Mouse (Mus musculus) midbrain, postnatal 0 days (tissue): ENCODE data around the gene Pnmt. TPM values are rescaled to one million over a fixed set of nuclear protein-coding genes. Genes with fewer than 3 reads are reported as not detected.

Experiments
- ATAC-seq: fragments of 200-750 bp; cut with Nextera tagmentation; 2 replicates; pipeline ENCODE4 v1.8.0; 2017; ENCODE audit warnings: moderate number of reproducible peaks, mild to moderate bottlenecking, moderate TSS enrichment, moderate library complexity; ENCODE audit not compliant: low FRiP score
- DNase-seq: peaks from one replicate; pipeline ENCODE4 v3.0.0-alpha.2; 2015; ENCODE audit warnings: low spot score
- H3K27ac ChIP-seq: fragments of 300-500 bp; sonication (generic); 2 replicates; pipeline ENCODE4 v1.5.1; 2014; ENCODE audit warnings: low read depth, mild to moderate bottlenecking, low read length, mixed read lengths
- H3K27me3 ChIP-seq: fragments of 300-500 bp; sonication (generic); 2 replicates; pipeline ENCODE4 v1.6.1; 2014; ENCODE audit warnings: low read length, control low read depth, mixed read lengths; ENCODE audit not compliant: insufficient read depth
- H3K36me3 ChIP-seq: fragments of 300-500 bp; sonication (generic); 2 replicates; pipeline ENCODE4 v1.6.1; 2014; ENCODE audit warnings: low read length, control low read depth, mixed read lengths; ENCODE audit not compliant: insufficient read depth
- H3K4me1 ChIP-seq: fragments of 300-500 bp; sonication (generic); 2 replicates; pipeline ENCODE4 v1.6.1; 2014; ENCODE audit warnings: mild to moderate bottlenecking, control low read depth, antibody characterized with exemption, low read length, mixed read lengths; ENCODE audit not compliant: insufficient read depth
- H3K4me2 ChIP-seq: fragments of 300-500 bp; sonication (generic); 2 replicates; pipeline ENCODE4 v1.6.1; 2014; ENCODE audit warnings: low read depth, mild to moderate bottlenecking, low read length, mixed read lengths; ENCODE audit not compliant: poor library complexity, severe bottlenecking
- H3K4me3 ChIP-seq: fragments of 300-500 bp; sonication (generic); 2 replicates; pipeline ENCODE4 v1.5.1; 2014; ENCODE audit warnings: low read depth, mild to moderate bottlenecking, low read length, moderate library complexity
- H3K9ac ChIP-seq: fragments of 300-500 bp; sonication (generic); replicated peaks from 2 replicates; pipeline ENCODE4 v1.6.1; 2014; ENCODE audit warnings: mild to moderate bottlenecking, low read length, moderate library complexity, mixed read lengths; ENCODE audit not compliant: poor library complexity, severe bottlenecking
- H3K9me3 ChIP-seq: fragments of 300-500 bp; sonication (generic); 2 replicates; pipeline ENCODE4 v1.6.1; 2016; ENCODE audit warnings: low read length, control low read depth
- CTCF ChIP-seq: IDR thresholded peaks from 2 replicates; pipeline ENCODE4 v1.5.1; 2016; ENCODE audit warnings: antibody characterized with exemption, mild to moderate bottlenecking
- WGBS: fragments of 180-500 bp; shearing (Covaris S2); extraction: QIAGEN DNeasy Blood & Tissue Kit; methylation state at CpG from one replicate; pipeline ENCODE4 v1.1.7; 2014; 5-methylcytosine and 5-hydroxymethylcytosine counted together
- polyA plus RNA-seq: library from polyadenylated mRNA; unstranded; fragments of >200 nt; fragmentation: Nextera tagmentation; extraction: Ambion mirVana; gene quantifications from 2 replicates; pipeline ENCODE4 v1.2.1, GENCODE M21; 2015
- total RNA-seq: library from RNA; depleted of rRNA; stranded (reverse); fragments of >200 nt; gene quantifications from 2 replicates; pipeline ENCODE4 v1.2.3, GENCODE M21; 2014

The Pnmt gene
- total and polyA plus RNA-seq, 2 experiments from 2014 or later = 3.4 to 4.3 TPM

- ATAC-seq (no peak), DNase-seq (no peak)
- 0 out of 2 replicates have a peak, but pooled peaks cover 5% of the 10 kb centered on the region for H3K4me1 ChIP-seq
- H3K27me3 ChIP-seq = 0 out of 2 replicates have a peak, but pooled peaks cover 5% of the 10 kb centered on the region
- no peak for TF ChIP-seq CTCF
- no peaks in the 10 kb centered on the region for H3K36me3 ChIP-seq
- no peak overlapping the region for H3K4me3 ChIP-seq
- H3K27ac ChIP-seq = no peak overlapping the region
- no peak overlapping the region for H3K9ac ChIP-seq
- no peak overlapping the region for H3K4me2 ChIP-seq
- H3K9me3 ChIP-seq = no peaks in the 10 kb centered on the region
- WGBS = 47% methylated on average over 4 of the region's 4 CpGs
Observed at GRCm38 (mm10) chr11:98395041-98395440, 8.8 kb downstream of the Pnmt start.

GRCm38 (mm10) chr11:98397946-98398345 lies 11.7 kb downstream of the Pnmt start:
- H3K27me3 ChIP-seq = no peaks in the 10 kb centered on the region
- WGBS = 91% methylated on average over 7 of the region's 7 CpGs

DNA sequence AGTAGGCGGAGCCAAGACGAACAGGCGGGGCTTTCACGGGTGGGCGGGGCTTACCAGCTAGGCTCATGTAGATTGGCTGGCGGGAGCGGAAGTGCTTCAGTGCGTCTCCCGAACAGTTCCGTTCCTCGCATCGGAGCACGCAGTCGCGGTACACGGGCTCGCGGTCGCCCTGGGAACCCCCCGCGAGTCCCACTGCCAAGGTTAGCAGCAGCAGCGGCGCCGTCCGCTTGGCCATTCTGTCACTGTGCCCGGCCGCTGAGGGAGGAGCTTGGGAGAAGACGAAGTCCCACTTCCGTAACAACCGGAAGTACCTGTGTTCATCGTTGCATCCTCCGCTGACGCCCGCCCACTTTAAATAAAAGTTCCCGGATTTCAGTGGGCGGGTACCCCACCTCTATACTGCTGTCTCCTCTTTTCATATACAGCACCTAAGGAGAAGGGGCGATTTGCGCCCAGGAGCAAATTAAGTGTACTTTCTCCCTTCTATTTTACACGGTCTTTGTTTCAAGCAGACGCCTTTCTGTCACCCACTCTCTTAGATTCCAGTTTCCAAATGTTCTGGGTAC lies 14.0 kb downstream of the Pnmt start, which contains the start of gene Pgap3:
Gene Pgap3 (minus strand): TSS at position 330 of the 566 bp plus-strand sequence.
- DNase-seq (peak; percentile 95), ATAC-seq (peak; percentile 92)
- H3K4me2 ChIP-seq = peak within 1 kb of the TSS; percentile 62
- peak within 1 kb of the TSS; percentile 74 for H3K9ac ChIP-seq
- no peaks in the 10 kb centered on the region for H3K9me3 ChIP-seq
- H3K27me3 ChIP-seq = no peaks in the 10 kb centered on the region
- H3K4me1 ChIP-seq = peaks cover 10% of the 10 kb centered on the region; the same call in 1 of the 2 replicates
- H3K36me3 ChIP-seq = no peaks in the 10 kb centered on the region
- WGBS = under 1% methylated on average over 40 of the region's 40 CpGs
- peak within 1 kb of the TSS; percentile 92 for H3K27ac ChIP-seq
- peak within 1 kb of the TSS; percentile 62 for H3K4me3 ChIP-seq
- no peak; the same call in 1 of the 2 replicates for TF ChIP-seq CTCF

More at GRCm38 (mm10) chr11:98397946-98398345, 11.7 kb downstream of the Pnmt start:
- H3K4me2 ChIP-seq = no peak overlapping the region
- DNase-seq (no peak), ATAC-seq (no peak)
- no peak overlapping the region for H3K9ac ChIP-seq
- no peaks in the 10 kb centered on the region for H3K36me3 ChIP-seq
- H3K27ac ChIP-seq = no peak overlapping the region
- TF ChIP-seq CTCF = no peak
- no peak overlapping the region for H3K4me3 ChIP-seq
- H3K9me3 ChIP-seq = no peaks in the 10 kb centered on the region
- peaks cover 10% of the 10 kb centered on the region; the same call in 1 of the 2 replicates for H3K4me1 ChIP-seq

DNA sequence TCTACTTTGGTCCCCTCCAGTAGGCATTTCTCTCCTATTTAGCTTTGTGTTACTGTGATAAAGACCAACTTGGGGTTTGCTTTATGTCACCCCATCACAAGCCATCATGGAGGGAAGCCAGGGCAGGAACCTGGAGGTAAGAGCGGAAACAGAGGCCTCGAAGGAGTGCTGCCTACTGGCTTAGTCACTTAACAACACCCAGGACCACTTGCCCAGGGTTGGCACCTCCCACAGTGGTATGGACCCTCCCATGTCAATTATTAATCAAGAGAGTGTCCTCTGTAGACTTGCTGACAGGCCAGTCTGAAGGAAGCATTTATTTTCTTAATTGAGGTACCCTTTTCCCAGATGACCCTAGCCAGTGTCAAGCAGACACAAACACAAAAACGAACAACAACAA lies 14.6 kb downstream of the Pnmt start:
- H3K27ac ChIP-seq = peak overlapping the region; percentile 92
- H3K4me3 ChIP-seq = peak overlapping the region; percentile 62
- WGBS = 61% methylated on average over 3 of the region's 3 CpGs
- no peaks in the 10 kb centered on the region for H3K36me3 ChIP-seq
- no peaks in the 10 kb centered on the region for H3K9me3 ChIP-seq
- ATAC-seq = no peak
- peaks cover 10% of the 10 kb centered on the region; the same call in 1 of the 2 replicates for H3K4me1 ChIP-seq
- no peaks in the 10 kb centered on the region for H3K27me3 ChIP-seq
- peak overlapping the region; percentile 74; the same call in 1 of the 2 replicates for H3K9ac ChIP-seq
- no peak for DNase-seq
- H3K4me2 ChIP-seq = peak overlapping the region; percentile 62
- TF ChIP-seq CTCF = no peak

GRCm38 (mm10) chr11:98406621-98407020 lies 20.4 kb downstream of the Pnmt start:
- no peak for TF ChIP-seq CTCF
- H3K4me1 ChIP-seq = no peaks in the 10 kb centered on the region
- H3K27me3 ChIP-seq = peaks cover 9% of the 10 kb centered on the region
- H3K9me3 ChIP-seq = no peaks in the 10 kb centered on the region
- DNase-seq (no peak), ATAC-seq (no peak)
- no peak overlapping the region for H3K9ac ChIP-seq
- 67% methylated on average over 6 of the region's 6 CpGs for WGBS
- no peaks in the 10 kb centered on the region for H3K36me3 ChIP-seq
- no peak overlapping the region for H3K4me2 ChIP-seq
- H3K4me3 ChIP-seq = no peak overlapping the region
- H3K27ac ChIP-seq = no peak overlapping the region

DNA sequence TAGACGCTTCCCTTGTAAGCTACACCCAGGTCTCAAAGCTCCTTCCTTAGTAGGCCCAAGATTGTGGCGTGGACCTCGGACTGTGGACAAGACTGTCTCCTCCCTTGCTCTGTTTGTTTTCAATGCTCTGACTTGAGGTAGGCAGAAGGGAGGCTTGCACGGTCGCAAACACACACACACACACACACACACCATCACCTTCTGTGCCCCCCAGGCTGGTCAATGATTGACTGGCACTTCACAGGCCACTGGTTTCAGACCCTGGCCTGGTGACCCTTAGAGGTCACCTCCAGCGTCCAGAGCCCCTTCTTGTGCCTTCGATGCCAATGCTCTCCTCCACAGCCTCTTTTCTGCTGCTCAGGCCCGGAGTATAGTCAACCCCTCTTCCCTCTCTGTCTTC lies 22.6 kb downstream of the Pnmt start:
- Histone ChIP-seq H3K4me2 (no peak overlapping the region), H3K27me3 (peaks cover 24% of the 10 kb centered on the region), H3K4me3 (no peak overlapping the region), H3K4me1 (peaks cover 6% of the 10 kb centered on the region; the same call in 1 of the 2 replicates), H3K36me3 (no peaks in the 10 kb centered on the region), H3K9ac (no peak overlapping the region), H3K27ac (no peak overlapping the region), H3K9me3 (no peaks in the 10 kb centered on the region)
- no peak for TF ChIP-seq CTCF
- ATAC-seq (no peak), DNase-seq (no peak)
- 47% methylated on average over 8 of the region's 8 CpGs for whole genome bisulfite sequencing
